Mouse (Mus musculus) stomach, embryonic 15.5 days (tissue): ENCODE data around the gene Gm38100. TPM values are rescaled to one million over a fixed set of nuclear protein-coding genes. Genes with fewer than 3 reads are reported as not detected.

ENCODE experiments used
- polyA plus RNA-seq: library from polyadenylated mRNA; unstranded; fragments of >200 nt; fragmentation: Nextera tagmentation; extraction: Ambion mirVana; gene quantifications from 2 replicates; pipeline ENCODE4 v1.2.1, GENCODE M21; 2015

Gene Gm38100
- polyA plus RNA-seq, 1 experiment from 2014 or later, result 0.10 TPM

Other genes starting within 250 kb of the Gm38100 start
- gene Opn3, start 227.6 kb upstream of the Gm38100 start, polyA plus RNA-seq, result 8.3 and 8.5 TPM in 2 replicates
- gene Chml, start 227.4 kb upstream of the Gm38100 start, polyA plus RNA-seq, result 3.2 and 3.3 TPM in 2 replicates
- gene Wdr64, start 221.7 kb upstream of the Gm38100 start, polyA plus RNA-seq, result not detected in 2 replicates
- 54.2 and 56.8 TPM in 2 replicates for gene Exo1, start 39.7 kb upstream of the Gm38100 start, polyA plus RNA-seq
- 0.70 and 2.0 TPM in 2 replicates for gene Rbm8a2, start 58.8 kb downstream of the Gm38100 start, polyA plus RNA-seq